In genomic region chr8:71568941-71569340, GRCm38 (mm10) we compare ENCODE assay signal across 8 mouse cellular contexts. TPM values are rescaled to one million over a fixed set of nuclear protein-coding genes. Genes with fewer than 3 reads are reported as not detected.
A peak's percentile ranks its signal among the peaks of the same experiment; 100 is the strongest.
DNase-seq lines count a peak whose midpoint lies in the region; ATAC-seq and TF ChIP-seq lines count a peak whose summit lies in the region.

No protein-coding gene starts in this region.

- ATAC-seq in cerebellum, adult (ENCODE audit: insufficient number of reproducible peaks, low FRiP score, low TSS enrichment) = no peak
- no peak for ATAC-seq in lung, postnatal 0 days
- ATAC-seq in limb, embryonic 14.5 days (ENCODE audit: low FRiP score, low read depth) = no peak
- no peak for ATAC-seq in stomach, embryonic 15.5 days (ENCODE audit: insufficient read depth, low FRiP score, low read depth)

- peak; percentile 51 for DNase-seq in cerebellum, adult 11 months
- DNase-seq in lung, postnatal 0 days (ENCODE audit: low spot score) = no peak
- no peak for DNase-seq in lung, postnatal 25 days (ENCODE audit: low spot score)
- no peak for DNase-seq in limb, embryonic 14.5 days (ENCODE audit: low spot score)
- DNase-seq in left cerebral cortex, adult 11 months (ENCODE audit: low spot score) = no peak
- DNase-seq in layer of hippocampus, postnatal 36 days = no peak

- no peak for TF ChIP-seq CTCF in lung, postnatal 0 days (IDR thresholded peaks at IDR 0.05)

- no peak for TF ChIP-seq POLR2A in limb, embryonic 14.5 days (IDR thresholded peaks at IDR 0.05; ENCODE audit: borderline replicate concordance, extremely low read depth, insufficient read depth, insufficient read length)

- 33% methylated on average over 6 of the region's 6 CpGs for WGBS in lung, postnatal 0 days
- 15% methylated on average over 6 of the region's 6 CpGs for WGBS in limb, embryonic 14.5 days
- WGBS in stomach, embryonic 15.5 days = 32% methylated on average over 6 of the region's 6 CpGs

- H3K36me3 ChIP-seq in lung, postnatal 0 days (ENCODE audit: insufficient read depth, low read length) = no peaks in the 10 kb centered on the region
- no peaks in the 10 kb centered on the region for H3K36me3 ChIP-seq in limb, embryonic 14.5 days (ENCODE audit: control insufficient read depth, insufficient read depth, low read length)
- H3K36me3 ChIP-seq in stomach, embryonic 15.5 days = no peaks in the 10 kb centered on the region

- peak overlapping the region; percentile 47; the same call in 1 of the 2 replicates for H3K4me3 ChIP-seq in lung, postnatal 0 days (ENCODE audit: low read depth, low read length)
- H3K4me3 ChIP-seq in limb, embryonic 14.5 days (replicated peaks; ENCODE audit: low read length) = peak overlapping the region; percentile 54
- peak overlapping the region; percentile 67 for H3K4me3 ChIP-seq in stomach, embryonic 15.5 days (replicated peaks)

- H3K9me3 ChIP-seq in lung, postnatal 0 days (ENCODE audit: low read length) = no peaks in the 10 kb centered on the region
- H3K9me3 ChIP-seq in limb, embryonic 14.5 days (ENCODE audit: control insufficient read depth, low read length) = peaks cover 4% of the 10 kb centered on the region
- no peaks in the 10 kb centered on the region for H3K9me3 ChIP-seq in stomach, embryonic 15.5 days

- peak overlapping the region; percentile 69 for H3K4me2 ChIP-seq in lung, postnatal 0 days (replicated peaks; ENCODE audit: low read depth, low read length)
- peak overlapping the region; percentile 88 for H3K4me2 ChIP-seq in limb, embryonic 14.5 days (replicated peaks; ENCODE audit: low read depth, low read length, severe bottlenecking)
- peak overlapping the region; percentile 88 for H3K4me2 ChIP-seq in stomach, embryonic 15.5 days

- H3K27ac ChIP-seq in lung, postnatal 0 days (ENCODE audit: low read length) = peak overlapping the region; percentile 90
- peak overlapping the region; percentile 81; the same call in 1 of the 2 replicates for H3K27ac ChIP-seq in limb, embryonic 14.5 days (replicated peaks; ENCODE audit: low read depth, low read length)
- H3K27ac ChIP-seq in stomach, embryonic 15.5 days = peak overlapping the region; percentile 94

- no peak for TF ChIP-seq EP300 in lung, postnatal 0 days (IDR thresholded peaks at IDR 0.05)

- H3K9ac ChIP-seq in lung, postnatal 0 days (replicated peaks; ENCODE audit: low read depth) = no peak overlapping the region
- H3K9ac ChIP-seq in limb, embryonic 14.5 days (ENCODE audit: low read depth, low read length, severe bottlenecking) = peak overlapping the region; percentile 66; the same call in 1 of the 2 replicates
- H3K9ac ChIP-seq in stomach, embryonic 15.5 days = 0 out of 2 replicates have a peak overlapping the region, but pooled peaks have one; percentile 10

- H3K4me1 ChIP-seq in lung, postnatal 0 days (ENCODE audit: insufficient read depth, low read depth, low read length) = peaks cover 10% of the 10 kb centered on the region; the same call in 1 of the 2 replicates
- H3K4me1 ChIP-seq in limb, embryonic 14.5 days (ENCODE audit: control insufficient read depth, insufficient read depth, low read length) = peaks cover 31% of the 10 kb centered on the region
- H3K4me1 ChIP-seq in stomach, embryonic 15.5 days = peaks cover 17% of the 10 kb centered on the region

- no peaks in the 10 kb centered on the region for H3K27me3 ChIP-seq in lung, postnatal 0 days (replicated peaks; ENCODE audit: insufficient read depth, low read length)
- H3K27me3 ChIP-seq in limb, embryonic 14.5 days (ENCODE audit: control insufficient read depth, insufficient read depth, low read length) = peaks cover 11% of the 10 kb centered on the region; the same call in 1 of the 2 replicates
- no peaks in the 10 kb centered on the region for H3K27me3 ChIP-seq in stomach, embryonic 15.5 days (replicated peaks)

RNA-seq across cellular contexts. Expression of gene Slc27a1, which starts 0.3 kb away (rescaled TPM):
- polyA plus RNA-seq in lung, postnatal 0 days (2015; fragmentation: Nextera tagmentation; extraction: Ambion mirVana) = 26.9 and 27.7 TPM in 2 replicates
- 87.8 and 133 TPM in 2 replicates for polyA plus RNA-seq in limb, embryonic 14.5 days (2012; rRNA removed)
- polyA plus RNA-seq in limb, embryonic 14.5 days (2014; fragmentation: Nextera tagmentation; extraction: Ambion mirVana) = 24.3 and 25.9 TPM in 2 replicates
- 37.1 and 38.8 TPM in 2 replicates for polyA plus RNA-seq in stomach, embryonic 15.5 days (2015; fragmentation: Nextera tagmentation; extraction: Ambion mirVana)
- 100 to 1,000 TPM; 109 to 123 TPM for total RNA-seq in layer of hippocampus, postnatal 36 days (2021)

RNA-seq across cellular contexts. Expression of gene Nxnl1, which starts 2.5 kb away (rescaled TPM):
- 0.11 and 0.13 TPM in 2 replicates for polyA plus RNA-seq in lung, postnatal 0 days (2015; fragmentation: Nextera tagmentation; extraction: Ambion mirVana)
- polyA plus RNA-seq in limb, embryonic 14.5 days (2012; rRNA removed) = not detected in 2 replicates
- polyA plus RNA-seq in limb, embryonic 14.5 days (2014; fragmentation: Nextera tagmentation; extraction: Ambion mirVana) = 0.25 TPM in 1 of 2 replicates, not detected in the other
- polyA plus RNA-seq in stomach, embryonic 15.5 days (2015; fragmentation: Nextera tagmentation; extraction: Ambion mirVana) = 0.08 and 0.15 TPM in 2 replicates
- total RNA-seq in layer of hippocampus, postnatal 36 days (2021) = not detected

RNA-seq across cellular contexts. Expression of gene Tmem221, which starts 10.3 kb away (rescaled TPM):
- polyA plus RNA-seq in lung, postnatal 0 days (2015; fragmentation: Nextera tagmentation; extraction: Ambion mirVana) = 8.5 and 8.7 TPM in 2 replicates
- polyA plus RNA-seq in limb, embryonic 14.5 days (2012; rRNA removed) = 0.34 and 0.59 TPM in 2 replicates
- polyA plus RNA-seq in limb, embryonic 14.5 days (2014; fragmentation: Nextera tagmentation; extraction: Ambion mirVana) = 0.48 and 0.89 TPM in 2 replicates
- polyA plus RNA-seq in stomach, embryonic 15.5 days (2015; fragmentation: Nextera tagmentation; extraction: Ambion mirVana) = 4.0 and 7.1 TPM in 2 replicates
- total RNA-seq in layer of hippocampus, postnatal 36 days (2021) = not detected

RNA-seq across cellular contexts. Expression of gene Pgls, which starts 23.0 kb away (rescaled TPM):
- polyA plus RNA-seq in lung, postnatal 0 days (2015; fragmentation: Nextera tagmentation; extraction: Ambion mirVana) = 174 and 177 TPM in 2 replicates
- 141 and 216 TPM in 2 replicates for polyA plus RNA-seq in limb, embryonic 14.5 days (2012; rRNA removed)
- polyA plus RNA-seq in limb, embryonic 14.5 days (2014; fragmentation: Nextera tagmentation; extraction: Ambion mirVana) = 249 and 255 TPM in 2 replicates
- polyA plus RNA-seq in stomach, embryonic 15.5 days (2015; fragmentation: Nextera tagmentation; extraction: Ambion mirVana) = 238 and 243 TPM in 2 replicates
- 10 to 100 TPM; 31.0 to 35.8 TPM for total RNA-seq in layer of hippocampus, postnatal 36 days (2021)

RNA-seq across cellular contexts. Expression of gene Mvb12a, which starts 26.2 kb away (rescaled TPM):
- 103 and 112 TPM in 2 replicates for polyA plus RNA-seq in lung, postnatal 0 days (2015; fragmentation: Nextera tagmentation; extraction: Ambion mirVana)
- 107 and 169 TPM in 2 replicates for polyA plus RNA-seq in limb, embryonic 14.5 days (2012; rRNA removed)
- 104 and 107 TPM in 2 replicates for polyA plus RNA-seq in limb, embryonic 14.5 days (2014; fragmentation: Nextera tagmentation; extraction: Ambion mirVana)
- 97.6 and 107 TPM in 2 replicates for polyA plus RNA-seq in stomach, embryonic 15.5 days (2015; fragmentation: Nextera tagmentation; extraction: Ambion mirVana)
- total RNA-seq in layer of hippocampus, postnatal 36 days (2021) = 10 to 100 TPM; 30.1 to 34.7 TPM
